Mouse (Mus musculus): Measurements from ENCODE around the gene Slc23a2. TPM values are rescaled to one million over a fixed set of nuclear protein-coding genes. Genes with fewer than 3 reads are reported as not detected.

Slc23a2 gene
- polyA plus RNA-seq, 1 experiment from 2014 or later, result 18.5 TPM

DNA sequence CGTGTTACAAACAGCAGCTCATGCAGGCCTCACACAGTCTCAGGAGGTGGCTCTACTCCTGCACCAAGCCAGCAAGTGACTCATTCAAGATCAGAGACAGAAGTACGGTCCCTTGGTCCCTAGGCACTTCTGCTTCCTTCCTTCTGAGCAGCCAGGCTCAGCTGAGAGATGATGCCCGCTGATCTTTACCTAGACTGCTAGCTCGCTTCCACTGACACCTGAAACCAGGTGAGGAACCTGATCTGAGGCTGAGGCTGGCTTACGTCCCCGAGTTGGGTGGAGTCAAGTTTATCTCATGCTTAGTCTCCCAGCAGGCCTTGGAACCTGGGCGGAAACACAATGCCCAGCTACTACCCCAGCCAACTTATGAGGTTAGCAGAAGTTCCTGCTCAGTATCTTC is 105.0 kb downstream of the Slc23a2 start:
- no peak overlapping the region for H3K9ac ChIP-seq (replicated peaks)
- no peaks in the 10 kb centered on the region for H3K27me3 ChIP-seq
- 75% methylated on average over 7 of the region's 7 CpGs for WGBS
- no peak overlapping the region for H3K4me2 ChIP-seq (replicated peaks)
- no peaks in the 10 kb centered on the region for H3K9me3 ChIP-seq
- H3K36me3 ChIP-seq, result no peaks in the 10 kb centered on the region
- H3K4me1 ChIP-seq, result peaks cover 13% of the 10 kb centered on the region
- no peak for ATAC-seq (ENCODE audit: low FRiP score, low read depth)
- H3K27ac ChIP-seq (replicated peaks), result no peak overlapping the region
- no peak overlapping the region for H3K4me3 ChIP-seq

DNA sequence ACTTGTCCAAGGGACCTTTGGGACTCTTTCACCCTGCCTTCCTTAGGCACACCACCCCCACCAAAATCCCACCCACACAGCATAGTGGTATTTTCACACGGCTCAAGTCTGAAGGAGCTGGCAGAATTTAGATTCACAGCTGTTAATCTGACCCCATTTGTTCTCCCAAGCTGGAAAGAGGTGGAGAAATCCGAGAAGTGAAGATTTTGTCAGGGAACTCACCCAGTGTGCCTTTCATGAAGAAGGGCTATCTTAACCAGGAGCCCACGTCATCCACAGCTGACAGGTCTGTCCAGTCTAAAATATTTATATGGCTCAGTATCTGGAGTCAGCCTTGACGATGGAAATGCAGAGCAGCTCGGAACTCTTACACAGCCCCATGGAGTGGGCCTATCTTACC is 108.6 kb downstream of the Slc23a2 start:
- no peak for ATAC-seq (ENCODE audit: low FRiP score, low read depth)
- WGBS, result 78% methylated on average over 5 of the region's 5 CpGs
- H3K4me2 ChIP-seq (replicated peaks), result no peak overlapping the region

DNA sequence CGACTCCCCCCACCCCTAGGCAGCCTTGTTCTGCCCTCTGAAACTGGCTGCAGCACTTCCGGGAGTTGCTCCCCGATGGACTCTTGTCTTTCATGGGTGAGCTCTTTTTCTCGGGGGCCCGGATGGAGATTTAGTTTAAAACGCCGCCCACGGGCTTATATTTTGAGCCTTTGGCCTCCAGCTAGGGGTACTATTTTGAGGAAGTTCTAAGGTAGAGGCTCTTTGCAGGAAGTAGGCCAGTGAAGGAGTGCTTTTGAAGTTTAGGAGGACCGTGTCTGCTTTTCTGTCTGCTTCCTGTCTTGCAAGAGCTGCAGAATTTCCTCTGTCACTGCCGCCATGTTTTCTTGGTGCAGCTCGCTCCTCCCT is 109.5 kb downstream of the Slc23a2 start:
- Histone ChIP-seq H3K4me1 (peaks cover 15% of the 10 kb centered on the region), H3K27me3 (no peaks in the 10 kb centered on the region), H3K27ac (replicated peaks) (no peak overlapping the region), H3K9ac (replicated peaks) (no peak overlapping the region), H3K36me3 (no peaks in the 10 kb centered on the region), H3K9me3 (no peaks in the 10 kb centered on the region), H3K4me3 (no peak overlapping the region), H3K4me2 (replicated peaks) (no peak overlapping the region)
- no peak for ATAC-seq (ENCODE audit: low FRiP score, low read depth)
- 60% methylated on average over 11 of the region's 11 CpGs for WGBS

More for the DNA sequence above, 108.6 kb downstream of the Slc23a2 start:
- Histone ChIP-seq H3K9ac (replicated peaks) (no peak overlapping the region), H3K27me3 (no peaks in the 10 kb centered on the region), H3K9me3 (no peaks in the 10 kb centered on the region), H3K4me3 (no peak overlapping the region), H3K4me1 (peaks cover 6% of the 10 kb centered on the region), H3K27ac (replicated peaks) (no peak overlapping the region), H3K36me3 (no peaks in the 10 kb centered on the region)

DNA sequence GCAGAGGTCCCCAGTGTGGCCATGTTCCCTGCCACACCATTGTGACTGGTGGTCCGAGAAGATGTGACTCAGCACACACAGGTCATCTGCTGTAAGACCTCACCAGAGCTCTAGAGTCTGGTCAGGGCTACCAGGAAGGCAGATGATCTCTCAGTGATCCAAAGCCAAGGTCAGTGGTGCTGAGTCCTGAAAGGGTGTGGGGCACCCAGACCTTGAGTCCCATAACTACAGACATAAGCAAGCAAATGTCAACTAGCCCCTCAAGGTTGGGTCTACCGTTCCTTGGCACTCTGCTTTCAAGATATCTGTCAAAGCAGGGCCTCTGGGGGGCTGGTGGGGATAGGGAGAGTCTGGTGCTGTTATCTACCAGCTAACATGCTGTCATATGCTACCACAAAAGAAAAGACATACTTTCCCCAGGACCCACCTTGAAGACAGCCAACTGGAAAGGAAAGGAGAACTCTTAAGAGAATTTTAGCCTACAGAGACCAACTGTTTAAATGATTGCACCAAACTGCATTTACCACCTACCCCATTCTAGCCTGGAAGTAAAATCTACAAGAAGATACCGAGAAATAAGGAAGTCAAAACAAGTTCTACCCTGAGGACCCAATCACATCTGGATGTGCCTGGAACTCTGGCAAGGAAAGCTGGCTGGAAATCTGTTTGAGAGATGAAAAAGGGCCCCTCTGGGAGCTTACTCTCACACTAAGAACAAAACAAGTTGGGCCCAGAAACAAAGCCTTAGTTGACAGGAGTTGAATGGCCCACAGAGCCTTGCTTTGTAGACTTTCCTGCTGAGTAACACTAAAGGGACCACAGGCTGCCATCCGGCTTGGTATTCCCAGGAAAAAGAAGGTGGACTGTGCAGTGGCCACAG is 110.1 kb downstream of the Slc23a2 start:
- no peak overlapping the region for H3K4me2 ChIP-seq (replicated peaks)
- no peaks in the 10 kb centered on the region for H3K9me3 ChIP-seq
- no peaks in the 10 kb centered on the region for H3K27me3 ChIP-seq
- H3K4me1 ChIP-seq, result peaks cover 19% of the 10 kb centered on the region
- H3K36me3 ChIP-seq, result no peaks in the 10 kb centered on the region
- no peak overlapping the region for H3K4me3 ChIP-seq
- WGBS, result 60% methylated on average over 4 of the region's 4 CpGs
- no peak for ATAC-seq (ENCODE audit: low FRiP score, low read depth)
- H3K27ac ChIP-seq (replicated peaks), result no peak overlapping the region
- no peak overlapping the region for H3K9ac ChIP-seq (replicated peaks)

DNA sequence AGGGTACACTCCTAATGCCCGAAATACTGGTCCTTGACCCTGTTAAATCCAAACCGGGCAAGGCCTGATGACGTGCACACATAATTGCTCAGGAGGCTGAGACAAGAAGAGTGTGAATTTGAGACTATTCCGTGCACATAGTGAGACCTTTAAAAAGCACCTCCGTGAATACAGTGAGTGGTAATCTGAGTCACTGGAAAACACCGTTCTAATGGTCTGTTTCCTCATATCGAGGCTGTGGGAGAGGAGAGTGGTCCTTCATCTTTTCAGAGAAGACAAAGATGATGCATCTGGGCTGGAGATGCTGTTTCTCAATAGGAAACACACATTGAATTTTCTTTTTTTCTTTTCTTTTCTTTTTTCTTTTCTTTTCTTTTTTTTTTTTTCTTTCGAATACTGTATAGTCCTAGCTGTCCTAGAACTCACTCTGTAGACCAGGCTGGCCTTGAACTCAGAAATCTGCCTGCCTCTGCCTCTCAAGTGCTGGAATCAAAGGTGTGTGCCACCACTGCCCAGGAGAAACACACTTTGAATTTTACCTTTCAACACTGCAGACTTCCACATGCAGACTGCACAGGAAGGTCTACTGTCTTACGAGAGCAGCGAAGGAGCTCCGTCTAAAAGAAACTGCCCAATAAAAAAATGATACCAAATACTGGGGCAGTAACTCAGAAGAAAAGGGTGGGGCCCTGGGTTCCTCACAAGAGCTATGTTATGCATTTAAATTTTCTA is 113.4 kb downstream of the Slc23a2 start:
- Histone ChIP-seq H3K27me3 (peaks cover 4% of the 10 kb centered on the region; the same call in 1 of the 2 replicates), H3K4me3 (no peak overlapping the region), H3K27ac (replicated peaks) (peak overlapping the region; percentile 92; the same call in 1 of the 2 replicates), H3K9me3 (no peaks in the 10 kb centered on the region), H3K4me2 (replicated peaks) (0 out of 2 replicates have a peak overlapping the region, but pooled peaks have one; percentile 94), H3K4me1 (peaks cover 37% of the 10 kb centered on the region), H3K36me3 (no peaks in the 10 kb centered on the region), H3K9ac (replicated peaks) (no peak overlapping the region)
- WGBS, result 61% methylated on average over 11 of the region's 11 CpGs
- ATAC-seq (ENCODE audit: low FRiP score, low read depth), result no peak

DNA sequence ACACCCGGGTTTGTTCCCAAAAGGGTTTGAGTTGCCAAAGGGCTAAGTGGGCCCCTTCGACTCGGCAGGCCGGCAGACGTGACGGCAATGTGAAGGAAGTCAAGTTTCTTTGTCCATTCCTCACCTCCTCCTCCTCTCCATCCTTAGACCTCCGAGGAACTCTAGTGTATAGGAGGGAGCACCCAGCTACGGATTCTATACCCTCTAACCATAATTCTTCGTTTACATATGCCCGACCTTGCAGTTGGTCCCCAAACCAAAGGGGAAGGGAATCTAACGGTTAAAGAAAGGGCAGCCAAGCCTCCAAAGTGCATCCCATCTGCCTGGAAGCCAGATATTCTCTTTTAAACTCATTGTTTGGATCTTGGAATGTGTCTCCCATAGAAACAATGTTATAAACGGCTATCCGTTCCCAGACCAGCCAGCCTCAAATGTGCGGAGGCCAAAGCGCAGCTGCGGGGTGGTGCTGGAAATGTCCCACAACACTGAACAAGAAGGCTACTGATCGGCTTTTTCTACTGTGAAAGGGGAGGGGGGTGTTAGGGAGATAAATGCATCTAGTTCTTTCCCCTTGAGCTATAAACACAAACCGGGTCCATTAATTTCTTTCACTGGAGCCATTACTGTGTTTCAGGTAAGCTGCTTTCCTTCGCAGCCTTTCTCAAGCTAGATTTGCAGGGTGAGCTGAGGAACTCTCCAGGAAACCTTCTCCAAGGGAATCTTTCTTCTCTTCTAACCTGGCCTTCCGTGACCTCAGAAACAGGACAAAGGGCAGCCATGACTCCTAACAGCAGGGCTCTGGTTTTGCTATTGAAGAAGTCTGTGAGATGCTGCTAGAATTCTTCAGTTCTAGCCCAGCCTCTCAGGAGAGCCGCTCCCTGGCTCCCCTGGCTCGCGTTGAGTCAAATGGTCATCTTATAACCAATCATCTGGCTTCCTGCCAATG is 114.2 kb downstream of the Slc23a2 start:
- Histone ChIP-seq H3K4me2 (replicated peaks) (peak overlapping the region; percentile 94), H3K4me1 (peaks cover 37% of the 10 kb centered on the region), H3K27me3 (peaks cover 4% of the 10 kb centered on the region; the same call in 1 of the 2 replicates), H3K9ac (replicated peaks) (peak overlapping the region; percentile 75), H3K36me3 (no peaks in the 10 kb centered on the region), H3K27ac (replicated peaks) (peak overlapping the region; percentile 92), H3K4me3 (peak overlapping the region; percentile 70), H3K9me3 (no peaks in the 10 kb centered on the region)
- peak; percentile 17; the same call in 1 of the 2 replicates for ATAC-seq (ENCODE audit: low FRiP score, low read depth)
- WGBS, result 4% methylated on average over 23 of the region's 23 CpGs

DNA sequence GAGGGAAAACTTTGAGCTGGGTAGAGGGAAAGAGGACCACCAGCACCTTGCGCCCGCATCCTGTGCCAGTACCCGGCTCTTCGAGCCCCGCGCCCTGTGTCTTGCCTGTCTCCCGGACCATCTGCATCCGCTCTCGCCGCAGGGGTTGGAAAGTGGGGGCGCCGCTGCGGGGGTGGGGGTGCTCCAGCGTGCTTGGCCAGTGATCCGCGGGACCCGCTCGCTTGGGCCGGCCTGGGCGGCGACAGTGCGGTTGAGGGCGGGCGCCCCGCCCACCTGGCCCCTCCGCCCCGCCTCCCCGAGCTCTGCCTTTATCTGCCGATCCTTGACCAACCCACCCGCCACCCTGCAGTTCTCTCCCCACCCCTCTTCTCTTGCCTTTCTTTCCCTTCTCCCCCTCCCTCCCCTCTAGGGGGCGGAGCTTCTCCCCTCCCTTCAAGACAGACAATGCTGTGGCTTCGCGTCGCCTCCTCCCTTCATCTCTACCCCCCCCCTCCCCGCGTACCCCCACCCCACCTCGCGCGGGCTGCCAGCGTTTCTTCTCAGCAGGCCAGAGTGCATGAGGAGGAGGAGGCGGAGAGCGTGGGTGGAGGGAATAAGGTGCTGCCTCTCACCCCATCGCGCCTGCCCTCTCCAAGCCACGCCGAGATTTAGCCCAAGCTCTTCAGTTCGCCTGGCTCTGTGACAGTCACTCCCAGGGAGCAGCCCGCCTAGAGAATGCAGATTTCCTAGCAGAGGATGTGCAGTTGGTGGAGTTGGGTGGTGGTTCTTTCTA is 115.1 kb downstream of the Slc23a2 start, which contains the start of gene Rassf2:
TSS of gene Rassf2 (minus strand) at position 613 of the 772 bp plus-strand sequence.
- H3K9ac ChIP-seq (replicated peaks), result peak within 1 kb of the TSS; percentile 75
- peak within 1 kb of the TSS; percentile 92 for H3K27ac ChIP-seq (replicated peaks)
- WGBS, result 1% methylated on average over 38 of the region's 48 CpGs
- H3K4me2 ChIP-seq (replicated peaks), result peak within 1 kb of the TSS; percentile 94
- peak; percentile 95 for ATAC-seq (ENCODE audit: low FRiP score, low read depth)
- H3K27me3 ChIP-seq, result peaks cover 4% of the 10 kb centered on the region; the same call in 1 of the 2 replicates
- peak within 1 kb of the TSS; percentile 70 for H3K4me3 ChIP-seq
- peaks cover 32% of the 10 kb centered on the region for H3K4me1 ChIP-seq
- H3K9me3 ChIP-seq, result no peaks in the 10 kb centered on the region
- H3K36me3 ChIP-seq, result no peaks in the 10 kb centered on the region

DNA sequence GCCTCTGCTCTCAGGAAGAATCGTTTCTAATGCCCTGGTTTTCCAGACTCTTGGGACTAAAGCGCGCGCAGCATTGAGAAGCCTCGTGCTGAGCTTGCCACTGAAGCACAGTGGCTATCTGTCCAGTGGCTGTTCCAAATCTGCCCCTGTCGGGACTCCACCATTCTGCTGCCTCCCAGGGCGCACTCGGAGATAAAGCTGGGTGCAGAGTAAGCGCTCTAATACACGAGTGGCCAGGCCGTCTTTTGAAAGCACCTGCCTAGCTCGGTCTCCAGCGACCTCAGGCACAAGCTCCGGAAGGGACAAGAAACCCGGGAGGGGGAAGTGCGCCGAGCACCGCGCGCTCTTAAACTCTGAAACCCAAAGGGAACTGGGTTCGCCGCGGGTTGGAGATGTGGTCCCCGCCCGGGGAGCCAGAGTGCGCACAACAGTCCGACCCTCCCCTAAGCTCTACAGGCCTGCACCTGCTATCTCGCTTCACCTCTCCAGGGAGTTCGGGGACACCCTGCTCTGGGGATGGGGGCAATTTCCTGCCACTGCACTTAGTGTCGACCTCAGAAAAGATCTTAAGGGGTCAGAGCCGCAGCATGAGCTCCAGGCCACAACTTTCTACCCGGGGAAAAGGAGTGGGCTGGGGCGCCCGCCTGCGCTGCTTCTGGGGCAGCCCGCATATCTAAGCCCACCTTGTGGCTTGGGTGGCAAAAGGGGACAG is 115.9 kb downstream of the Slc23a2 start:
- Histone ChIP-seq H3K4me2 (replicated peaks) (peak overlapping the region; percentile 94), H3K9ac (replicated peaks) (peak overlapping the region; percentile 75), H3K4me3 (peak overlapping the region; percentile 70), H3K36me3 (no peaks in the 10 kb centered on the region), H3K27ac (replicated peaks) (peak overlapping the region; percentile 92), H3K27me3 (peaks cover 4% of the 10 kb centered on the region; the same call in 1 of the 2 replicates), H3K9me3 (no peaks in the 10 kb centered on the region), H3K4me1 (peaks cover 32% of the 10 kb centered on the region)
- under 1% methylated on average over 36 of the region's 36 CpGs for WGBS
- ATAC-seq (ENCODE audit: low FRiP score, low read depth), result peak; percentile 14

DNA sequence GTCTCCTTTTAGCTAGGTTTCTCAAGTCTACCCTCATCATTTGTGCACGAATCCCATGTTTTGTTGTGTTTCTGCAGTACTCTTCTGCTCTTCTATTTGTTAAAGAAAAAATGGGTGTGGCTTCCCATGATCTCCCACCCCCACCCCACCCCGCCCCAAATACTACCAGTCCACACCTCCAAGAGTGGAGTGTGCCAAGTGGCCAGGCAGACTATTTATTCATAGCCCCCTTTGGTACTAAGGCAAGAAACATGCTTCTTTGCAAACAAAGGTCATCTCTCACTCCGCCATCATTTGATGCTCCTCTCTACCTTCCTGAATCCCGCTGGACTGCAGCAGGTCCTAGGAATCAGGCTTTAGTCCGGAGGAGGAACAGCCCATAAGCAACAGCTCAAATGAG is 116.8 kb downstream of the Slc23a2 start:
- WGBS, result 38% methylated on average over 5 of the region's 5 CpGs
- peaks cover 4% of the 10 kb centered on the region; the same call in 1 of the 2 replicates for H3K27me3 ChIP-seq
- no peak for ATAC-seq (ENCODE audit: low FRiP score, low read depth)
- no peaks in the 10 kb centered on the region for H3K36me3 ChIP-seq
- H3K9me3 ChIP-seq, result no peaks in the 10 kb centered on the region
- peak overlapping the region; percentile 94 for H3K4me2 ChIP-seq (replicated peaks)
- peaks cover 32% of the 10 kb centered on the region for H3K4me1 ChIP-seq
- peak overlapping the region; percentile 70 for H3K4me3 ChIP-seq
- H3K27ac ChIP-seq (replicated peaks), result no peak overlapping the region
- H3K9ac ChIP-seq (replicated peaks), result peak overlapping the region; percentile 75; the same call in 1 of the 2 replicates

DNA sequence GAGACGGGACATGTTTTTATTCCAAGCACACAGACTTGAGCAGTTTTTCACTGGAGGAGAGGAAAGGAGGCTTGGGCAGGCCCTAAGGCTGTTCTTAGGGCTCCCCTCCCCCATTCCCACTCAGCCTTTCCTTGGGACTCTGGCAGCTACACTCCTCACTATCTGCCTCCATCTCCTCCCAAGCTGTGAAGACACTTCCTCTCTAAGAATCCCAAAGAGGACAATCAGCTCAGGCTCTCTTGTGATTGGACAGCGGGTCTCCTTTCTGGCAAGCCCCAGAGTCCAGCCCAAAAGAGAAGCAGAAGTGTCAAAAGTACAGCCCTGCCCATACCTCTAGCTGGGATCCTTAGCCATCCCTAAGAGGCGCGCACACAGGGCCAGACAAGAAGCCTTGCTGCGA is 117.5 kb downstream of the Slc23a2 start:
- H3K4me1 ChIP-seq, result peaks cover 32% of the 10 kb centered on the region
- 45% methylated on average over 5 of the region's 5 CpGs for WGBS
- H3K27me3 ChIP-seq, result peaks cover 4% of the 10 kb centered on the region; the same call in 1 of the 2 replicates
- no peak overlapping the region for H3K27ac ChIP-seq (replicated peaks)
- no peaks in the 10 kb centered on the region for H3K36me3 ChIP-seq
- 0 out of 2 replicates have a peak overlapping the region, but pooled peaks have one; percentile 28 for H3K9ac ChIP-seq (replicated peaks)
- H3K4me2 ChIP-seq (replicated peaks), result peak overlapping the region; percentile 94
- H3K4me3 ChIP-seq, result no peak overlapping the region
- no peaks in the 10 kb centered on the region for H3K9me3 ChIP-seq
- ATAC-seq (ENCODE audit: low FRiP score, low read depth), result no peak

All from midbrain, embryonic 12.5 days (tissue).